Mouse (Mus musculus) adrenal gland, adult 18-20 months (tissue): ENCODE measurements around the gene Mkrn3. TPM values are rescaled to one million over a fixed set of nuclear protein-coding genes. Genes with fewer than 3 reads are reported as not detected.

Experiments used
- DNase-seq, 2 experiments: peaks; one replicate each; pipeline ENCODE4 v3.0.0; 2021 to 2022; ENCODE audit warnings: low spot score in 2 of 2
- total RNA-seq, 2 experiments: library from RNA; stranded (reverse); gene quantifications; 1 replicate in 1 of 2; 2 replicates in 1 of 2; pipeline ENCODE4 v1.2.3; 2021

Gene Mkrn3
- total RNA-seq, 2 experiments from 2014 or later, result 1.2 to 1.3 TPM

DNA sequence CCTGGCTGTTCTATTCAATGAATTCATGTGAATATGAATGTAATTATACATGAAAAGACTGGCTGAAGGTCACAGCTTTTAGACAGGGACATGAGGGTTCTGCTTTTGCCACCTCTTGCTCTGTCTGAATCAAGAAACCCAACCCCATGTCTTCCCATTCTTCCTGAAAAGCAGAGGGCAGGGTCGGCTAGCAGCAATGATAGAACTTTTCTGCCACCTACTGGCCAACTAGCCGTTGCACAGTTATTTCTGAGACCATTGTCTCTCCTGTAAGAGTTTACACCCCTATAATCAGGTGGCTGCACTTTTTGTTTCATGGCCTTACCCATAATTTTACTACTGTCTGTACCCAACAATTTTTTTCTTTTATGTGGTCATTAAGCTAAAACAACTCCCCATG is 37.5 kb downstream of the Mkrn3 start:
- peak in 1 of 2 experiments; percentile 38 for DNase-seq

GRCm38 (mm10) chr7:62378529-62378928 is 41.4 kb downstream of the Mkrn3 start:
- no peak for DNase-seq

DNA sequence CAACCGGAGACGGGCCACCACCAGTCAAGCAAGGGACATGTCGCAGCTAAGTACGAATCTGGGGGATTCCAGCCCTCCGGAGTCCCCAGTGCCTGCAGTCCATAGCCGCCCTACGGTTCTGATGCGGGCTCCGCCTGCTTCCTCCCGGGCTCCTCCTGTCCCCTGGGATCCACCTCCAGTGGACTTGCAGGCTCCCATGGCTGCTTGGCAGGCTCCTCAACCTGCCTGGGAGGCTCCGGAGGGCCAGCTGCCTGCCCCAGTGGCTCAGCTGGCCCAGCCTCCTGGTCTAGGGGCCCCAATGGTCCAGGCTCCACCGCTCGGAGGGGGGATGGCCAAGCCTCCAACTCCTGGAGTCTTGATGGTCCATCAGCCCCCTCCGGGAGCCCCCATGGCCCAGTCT is 42.6 kb downstream of the Mkrn3 start:
- no peak for DNase-seq

DNA sequence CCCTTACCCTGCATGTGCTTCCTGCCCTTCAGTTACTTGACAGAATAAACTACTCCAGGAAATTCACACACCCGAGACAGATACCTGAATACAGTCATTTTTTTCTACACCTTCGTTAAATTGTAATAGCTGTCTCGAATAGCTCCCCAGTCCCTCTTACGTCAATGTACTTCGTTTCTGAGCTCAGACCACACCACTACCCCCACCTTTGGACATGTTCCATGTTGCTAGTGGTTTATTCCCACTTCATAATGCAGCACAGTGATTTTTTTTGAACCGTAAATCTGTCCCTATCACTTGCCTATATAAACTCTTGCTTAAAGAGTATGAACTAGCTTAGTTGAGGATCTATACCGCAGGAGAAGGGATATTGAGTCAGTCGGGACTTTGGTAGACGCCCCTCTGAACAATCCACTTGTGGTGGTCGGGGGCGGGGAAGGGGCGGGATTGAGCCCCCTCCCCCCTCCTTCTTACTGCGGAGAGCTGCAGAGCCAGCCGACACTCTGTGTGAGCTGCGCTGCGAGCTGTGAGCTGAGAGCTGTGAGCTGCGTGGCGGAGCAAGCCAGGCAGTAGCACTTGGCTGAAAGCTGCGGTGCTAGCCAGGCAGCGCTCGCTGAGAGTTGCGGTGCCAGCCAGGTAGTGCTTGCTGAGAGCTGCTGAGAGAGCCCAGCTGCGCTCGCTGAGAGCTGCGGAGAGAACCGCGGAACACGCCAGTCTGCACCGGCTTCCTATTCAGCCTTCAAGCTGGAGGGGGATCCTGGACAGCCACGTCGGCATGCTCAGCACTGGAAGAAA is 43.2 kb downstream of the Mkrn3 start, which contains the start of gene Magel2:
Gene Magel2, plus strand, starts transcription at position 501 of the 795 bp plus-strand sequence.
- DNase-seq, result peak in 1 of 2 experiments; percentile 34

DNA sequence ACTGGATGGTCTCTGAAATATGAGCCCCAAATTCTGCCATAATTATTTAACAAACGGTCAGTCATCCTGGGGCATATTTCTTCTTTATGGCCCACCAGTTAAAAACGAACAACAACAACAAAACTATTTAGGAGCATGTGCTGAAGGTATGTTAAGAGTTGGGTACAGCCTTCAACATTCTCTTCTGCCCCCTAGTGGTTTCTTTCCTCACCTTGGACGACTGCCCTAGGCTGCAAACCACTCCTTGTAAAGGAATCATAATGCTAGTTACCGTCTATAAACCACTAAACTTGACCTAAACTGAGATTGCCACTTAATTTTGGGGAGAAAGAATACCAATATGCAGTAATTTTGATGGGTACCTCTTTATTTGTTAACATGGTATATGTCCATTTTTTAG is 44.3 kb downstream of the Mkrn3 start:
- DNase-seq, result no peak

Other genes starting within 250 kb of the Mkrn3 start
- gene Ndn, start 73.6 kb downstream of the Mkrn3 start, total RNA-seq, result 10 to 100 TPM; 69.4 to 80.4 TPM
- 1 to 10 TPM in 1 of 2 experiments, under 1 TPM in 1; 0.80 to 1.2 TPM for gene Magel2, start 43.1 kb downstream of the Mkrn3 start, total RNA-seq
- 1 to 10 TPM in 1 of 2 experiments, under 1 TPM in 1; 0.64 to 1.1 TPM for gene Peg12, start 44.4 kb upstream of the Mkrn3 start, total RNA-seq